Mouse (Mus musculus) retina, postnatal 1 day (tissue): ENCODE results near the gene Zdhhc9.

Source experiments
- DNase-seq: peaks from one replicate; pipeline ENCODE4 v3.0.0-alpha.2; 2012

Zdhhc9 gene

DNA sequence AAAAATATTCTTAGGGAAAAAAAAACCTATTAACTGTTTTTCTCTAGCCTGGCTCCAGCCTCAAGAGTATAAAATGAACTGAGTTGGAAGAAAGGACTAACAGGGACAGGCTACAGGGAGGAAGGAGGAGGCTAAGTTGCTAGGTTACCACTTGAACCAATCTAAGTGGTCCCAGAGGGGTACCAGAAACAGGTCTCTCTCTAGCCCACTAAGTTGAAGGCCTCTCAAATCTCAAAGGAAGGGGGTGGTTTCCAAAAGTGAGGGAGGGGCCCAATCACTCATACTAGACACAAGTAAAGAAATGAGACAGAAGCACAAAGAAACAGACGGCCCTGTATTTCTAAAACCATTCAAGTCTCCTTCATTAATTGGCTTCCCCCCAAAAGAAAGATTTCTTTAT, 38.8 kb downstream of the Zdhhc9 start:
- peak; percentile 2 for DNase-seq

DNA sequence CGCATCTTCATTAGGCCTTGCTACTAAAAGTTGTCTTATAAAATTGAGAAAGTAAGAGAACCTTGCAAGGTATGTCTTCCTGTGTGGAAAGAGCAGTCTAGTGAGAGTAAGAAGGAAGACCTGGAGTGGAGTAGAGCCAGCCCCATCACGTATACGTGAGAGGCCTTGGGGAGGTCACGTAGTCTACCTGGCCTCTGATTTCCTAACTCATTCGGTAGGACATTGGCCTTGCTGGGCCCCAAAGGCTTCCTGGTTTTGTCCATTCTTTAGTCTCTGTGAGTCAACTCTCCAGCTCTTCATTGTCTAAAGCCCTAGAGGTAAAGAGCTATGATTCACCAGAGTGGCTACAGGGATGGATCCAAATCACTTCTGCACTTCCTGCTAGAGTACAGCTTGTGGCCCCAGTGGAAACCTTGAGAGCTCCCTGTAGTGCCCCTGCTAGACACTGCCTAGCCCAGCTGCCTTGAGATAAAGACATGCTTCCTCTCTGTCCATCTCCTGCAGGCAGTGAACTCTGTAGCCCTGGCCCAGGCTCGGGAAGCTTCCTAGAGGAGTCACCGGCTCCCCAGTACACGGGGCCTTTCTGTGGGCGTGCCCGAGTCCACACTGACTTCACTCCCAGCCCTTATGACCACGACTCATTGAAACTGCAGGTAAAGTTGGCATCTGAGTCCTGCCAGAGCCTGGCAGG, 50.3 kb downstream of the Zdhhc9 start:
- no peak for DNase-seq

DNA sequence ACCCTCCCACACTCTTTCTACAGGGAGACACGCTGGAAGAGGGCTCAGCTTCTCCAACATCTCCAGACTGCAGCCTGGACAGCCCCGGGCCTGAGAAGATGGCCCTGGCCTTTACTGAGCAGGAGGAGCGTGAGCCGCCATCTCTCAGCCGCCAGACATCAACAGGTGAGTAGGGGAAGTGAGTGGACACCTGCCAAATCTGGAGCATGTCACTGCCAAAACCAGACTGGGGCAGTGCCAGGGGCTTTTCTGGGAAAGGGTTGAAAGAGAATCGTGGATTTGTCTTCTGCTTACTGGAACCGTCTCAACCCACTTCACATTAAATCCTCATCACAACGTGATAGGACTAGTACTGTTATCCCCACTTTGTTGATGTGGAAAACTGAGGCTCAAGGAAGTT, 51.3 kb downstream of the Zdhhc9 start:
- DNase-seq: no peak

DNA sequence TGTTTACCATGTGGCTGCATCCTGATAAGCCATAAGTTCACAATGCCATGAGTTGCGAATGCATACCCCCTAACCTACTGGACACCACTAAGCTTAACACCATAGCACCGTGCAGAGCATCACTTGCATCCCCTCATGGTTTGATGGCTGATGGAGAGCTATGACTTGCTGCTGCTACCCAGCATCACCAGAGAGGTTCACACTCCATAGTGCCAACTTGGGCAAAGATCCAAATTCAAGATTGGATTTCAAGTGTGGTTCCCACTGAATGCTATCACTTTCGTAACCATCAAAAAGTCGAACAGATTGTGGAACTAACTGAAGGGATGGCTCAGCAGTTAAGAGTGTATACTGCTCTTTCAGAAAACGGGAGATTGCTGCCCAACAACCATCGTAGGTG, 53.2 kb downstream of the Zdhhc9 start:
- no peak for DNase-seq

DNA sequence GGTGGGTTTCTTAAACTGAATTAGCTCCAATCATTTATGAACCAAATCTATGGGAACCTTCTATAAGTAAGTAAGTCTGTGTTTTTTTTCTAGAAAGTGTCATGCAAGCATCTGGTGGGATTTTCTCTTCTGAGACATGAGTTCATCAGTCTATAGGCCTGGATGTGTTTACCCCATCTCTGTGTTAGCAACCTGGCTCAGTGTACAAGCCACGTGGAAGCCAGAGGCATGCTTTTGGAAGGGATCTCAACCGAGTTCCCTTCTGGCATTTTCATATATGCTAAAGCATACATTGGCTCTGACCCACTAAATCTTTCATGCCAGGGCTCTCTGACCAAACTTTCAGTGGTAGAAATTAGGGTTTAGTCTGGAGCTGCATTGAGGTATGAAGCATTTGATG, 54.7 kb downstream of the Zdhhc9 start:
- DNase-seq: no peak

DNA sequence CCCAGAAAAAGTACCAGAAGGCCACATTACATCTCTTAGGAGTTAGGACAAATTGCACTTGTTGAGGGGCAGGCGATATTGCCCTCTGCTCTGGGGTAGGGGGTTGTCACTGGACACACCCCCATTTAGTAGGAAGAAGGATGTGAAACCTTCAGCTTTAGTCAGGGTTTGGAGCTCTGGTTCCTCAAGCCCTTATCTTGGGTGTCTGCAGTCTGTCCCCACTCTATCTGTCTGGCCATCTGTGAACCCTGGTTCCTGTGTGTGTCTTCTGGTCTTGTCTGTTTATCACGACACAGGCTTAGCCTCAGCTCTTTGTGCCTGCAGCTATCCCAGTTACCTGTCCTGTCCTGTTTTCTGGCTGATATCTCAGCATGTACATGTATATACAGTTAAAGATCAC, 55.3 kb downstream of the Zdhhc9 start:
- DNase-seq: no peak

DNA sequence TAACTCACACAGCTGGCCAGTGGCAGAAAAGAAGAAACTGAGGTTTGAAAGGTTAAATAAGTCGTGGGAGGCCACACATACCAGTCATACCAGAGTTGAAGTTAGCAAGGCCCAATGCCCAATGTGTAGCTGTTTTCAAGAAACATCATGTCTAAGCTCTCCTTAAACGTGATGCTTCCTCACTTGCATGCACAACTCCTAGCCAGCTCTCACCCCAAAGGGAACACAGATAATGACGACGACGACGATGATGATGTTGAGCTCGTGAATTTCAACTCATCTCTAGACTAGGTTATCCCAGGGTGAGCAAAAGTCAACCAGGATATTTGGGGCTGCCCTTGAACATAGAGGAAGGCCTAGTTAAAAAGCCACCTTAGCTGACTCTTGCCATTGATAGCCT, 56.6 kb downstream of the Zdhhc9 start:
- DNase-seq: no peak

DNA sequence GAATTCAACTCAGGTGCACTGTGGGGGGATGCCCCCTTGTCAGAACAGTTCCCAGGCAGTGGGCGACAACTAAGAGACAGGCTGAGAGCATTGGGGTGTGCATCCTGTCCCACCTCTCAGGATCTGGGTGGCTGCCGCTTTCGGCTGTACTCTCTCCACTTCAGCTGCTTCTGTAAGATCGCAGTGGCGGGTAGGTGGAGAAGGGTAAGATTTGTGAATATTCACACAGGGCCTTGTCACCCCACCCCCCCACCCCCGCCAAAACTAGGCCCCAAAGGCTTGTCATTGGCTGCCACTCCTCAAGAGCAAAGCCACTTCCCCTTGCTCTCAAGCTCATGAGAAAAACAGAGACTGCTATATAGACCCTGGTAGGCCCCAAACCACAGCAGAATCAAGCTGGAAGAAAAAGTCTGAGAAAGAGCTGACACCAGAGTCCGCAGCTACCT, 60.9 kb downstream of the Zdhhc9 start:
- no peak for DNase-seq

DNA sequence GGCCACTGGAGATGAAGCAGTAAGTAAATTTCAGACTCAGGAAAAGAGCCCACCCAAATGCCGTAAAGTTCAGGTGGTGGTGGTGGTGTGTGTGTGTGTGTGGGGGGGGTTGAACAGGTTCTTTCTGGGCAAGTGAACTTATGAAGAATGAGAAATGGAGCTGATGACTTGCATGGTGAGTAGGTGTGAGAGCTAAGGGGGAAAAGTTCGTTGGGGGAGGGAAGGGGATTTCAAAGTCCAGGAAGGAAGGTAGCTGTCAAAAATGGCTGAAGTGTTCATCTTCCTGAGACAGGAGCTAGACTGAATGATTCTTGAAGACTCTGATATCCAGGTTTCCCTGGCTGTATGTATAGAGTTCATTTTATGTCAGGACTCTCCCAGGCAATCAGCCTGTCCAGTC, 61.5 kb downstream of the Zdhhc9 start:
- DNase-seq: no peak

DNA sequence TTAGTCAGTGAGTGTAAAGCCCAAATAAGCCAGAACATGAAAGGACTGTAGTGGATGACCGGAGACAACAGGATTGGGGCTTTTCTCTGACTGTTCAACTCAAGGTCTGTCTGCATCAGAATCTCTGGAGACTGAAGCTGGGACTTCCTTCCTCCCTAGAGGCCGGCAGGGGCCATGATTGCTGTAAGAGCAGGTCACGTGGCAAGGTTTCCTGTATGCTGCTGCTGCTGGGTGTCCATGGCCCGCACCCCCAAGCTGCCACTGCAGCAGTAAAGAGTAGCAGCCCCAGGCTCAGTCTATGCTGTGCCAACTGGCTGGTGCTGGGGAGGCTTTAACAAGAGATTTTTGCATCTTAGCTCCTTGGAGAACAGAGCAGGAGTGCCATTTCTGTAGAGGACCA, 62.4 kb downstream of the Zdhhc9 start, which contains the start of gene Sash3:
Sash3 (plus strand) TSS at position 175 of the 400 bp plus-strand sequence.
- no peak for DNase-seq

DNA sequence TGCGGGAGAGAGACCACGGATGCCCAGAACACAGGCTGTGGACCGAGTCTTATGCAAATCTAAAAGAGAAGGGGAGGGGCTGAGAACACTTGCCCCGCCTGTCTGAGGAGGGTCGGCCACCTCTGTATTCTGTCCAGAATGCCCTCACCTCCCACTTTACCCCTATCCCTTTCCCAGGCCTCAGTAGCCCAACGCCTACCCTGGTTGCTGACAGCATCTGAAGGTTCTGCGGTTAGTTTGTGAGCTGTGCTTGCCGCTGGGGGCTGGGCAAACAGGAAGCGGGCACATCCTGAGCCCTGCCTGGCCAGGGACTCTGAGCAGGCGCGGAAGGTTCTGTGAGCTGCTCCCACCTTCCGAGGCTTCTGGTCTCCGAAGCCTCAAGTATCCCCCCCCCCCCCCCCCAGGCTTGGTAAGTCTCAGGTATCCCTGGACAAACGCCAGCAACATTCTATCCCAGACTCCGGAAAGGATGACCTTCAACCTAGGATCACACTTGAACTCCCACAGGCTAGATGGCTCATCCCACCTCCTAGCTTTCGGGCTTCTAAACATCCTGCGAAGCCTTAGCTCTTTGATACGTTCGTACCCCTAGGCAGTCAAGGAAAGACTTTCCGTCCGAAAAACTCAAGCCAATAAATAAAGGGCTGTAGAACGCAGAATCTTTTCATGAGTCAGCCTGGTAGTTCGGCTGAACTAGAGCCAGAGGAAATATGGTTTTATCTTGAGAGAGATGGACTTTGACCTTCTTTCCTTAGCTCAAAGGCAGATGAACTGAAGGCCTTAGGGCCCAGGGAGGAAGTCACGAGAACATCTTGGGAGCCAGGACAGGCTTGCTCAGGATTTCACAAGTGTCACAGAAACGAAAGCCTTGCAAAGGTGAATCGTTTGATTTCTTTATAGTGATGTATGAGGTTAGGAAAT, 65.0 kb downstream of the Zdhhc9 start:
- DNase-seq: peak; percentile 9

DNA sequence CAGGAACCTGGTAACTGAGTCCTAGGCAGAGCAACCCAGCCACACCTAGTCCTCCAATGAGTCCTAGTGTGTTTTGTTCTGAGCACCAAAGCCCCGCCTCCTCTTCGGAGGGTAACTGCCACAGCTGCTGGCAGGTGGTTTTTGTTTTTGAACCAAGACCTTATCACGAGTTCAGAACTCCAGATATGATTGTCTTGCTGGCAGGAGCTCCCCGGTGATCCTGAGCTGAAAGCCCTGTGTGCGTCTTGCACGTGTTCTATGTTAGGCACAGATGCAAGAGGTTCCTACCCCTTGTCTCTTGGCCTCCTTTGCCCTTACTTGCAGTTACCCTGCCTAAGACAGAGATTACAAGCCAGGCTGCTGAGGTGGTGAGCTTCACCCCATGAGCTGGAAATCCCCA, 67.2 kb downstream of the Zdhhc9 start:
- no peak for DNase-seq

DNA sequence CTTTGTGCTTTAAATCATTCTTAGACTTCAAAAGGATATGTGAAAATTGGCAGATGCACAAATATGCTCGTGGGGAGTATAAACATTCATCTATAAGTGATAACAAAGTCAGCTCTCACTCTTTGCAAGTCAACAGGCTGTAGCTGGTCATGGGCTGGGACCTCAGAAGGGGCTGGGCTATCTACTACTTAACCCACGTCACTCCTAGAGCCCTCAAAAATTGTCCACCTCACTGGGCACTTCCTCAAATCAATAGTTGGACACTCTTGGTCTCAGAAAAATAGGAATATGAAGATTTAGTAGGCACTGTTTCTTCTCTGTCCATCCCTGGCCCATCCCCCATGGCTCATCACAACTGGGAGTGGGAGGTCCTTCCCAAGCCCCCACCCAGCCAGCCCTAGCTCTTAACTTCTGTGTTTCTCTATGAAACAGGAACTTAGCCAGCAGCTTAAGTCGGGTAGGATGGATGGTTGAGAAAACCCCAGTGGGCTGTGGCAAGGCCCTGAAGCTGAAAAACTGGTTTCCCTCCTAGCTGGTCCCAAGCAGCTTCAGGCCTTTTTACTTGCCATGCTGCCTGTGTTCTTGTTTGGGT, 68.3 kb downstream of the Zdhhc9 start:
- DNase-seq: no peak

DNA sequence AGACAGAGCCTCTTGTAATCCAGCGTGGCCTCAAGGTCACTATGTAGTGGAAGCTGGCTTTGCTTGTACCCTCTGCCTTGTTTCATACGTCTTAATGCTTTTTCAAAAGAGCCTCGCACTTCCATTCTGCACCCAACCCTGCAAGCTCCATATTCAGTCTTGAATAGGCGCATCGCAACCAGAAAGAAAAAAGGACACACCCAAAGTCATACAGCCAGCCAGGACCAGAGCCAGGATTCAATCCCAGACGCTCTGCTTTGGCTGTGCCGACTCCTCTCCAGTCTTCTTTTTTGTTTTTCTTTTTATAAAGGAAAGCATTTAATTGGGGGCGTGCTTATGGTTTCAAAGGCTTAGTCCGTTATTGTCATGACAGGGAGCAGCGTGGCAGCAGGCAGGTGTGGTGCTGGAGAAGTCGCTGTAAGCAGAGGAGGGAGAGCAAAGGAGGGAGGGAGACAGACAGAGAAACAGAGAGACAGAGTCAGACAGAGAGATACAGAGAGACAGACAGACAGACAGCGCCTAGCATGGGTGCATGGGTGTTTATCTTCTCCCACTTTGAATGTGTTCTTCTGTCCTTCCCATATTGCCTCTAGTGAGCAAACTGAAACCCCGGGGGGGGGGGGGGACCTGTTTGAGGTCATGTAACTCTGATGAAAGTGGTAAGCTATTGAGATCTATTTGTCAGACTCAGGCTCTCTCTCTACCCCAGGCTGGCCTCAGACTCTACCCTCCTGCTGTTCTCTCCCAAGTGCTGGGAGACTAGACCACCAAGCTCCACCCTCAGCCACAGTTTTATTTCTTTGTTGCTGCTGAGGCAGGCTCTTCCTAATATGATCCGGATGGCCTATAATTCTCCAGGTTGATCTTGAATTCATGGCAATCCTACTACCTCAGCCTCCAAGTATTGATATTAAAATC, 69.1 kb downstream of the Zdhhc9 start:
- peak; percentile 4 for DNase-seq

DNA sequence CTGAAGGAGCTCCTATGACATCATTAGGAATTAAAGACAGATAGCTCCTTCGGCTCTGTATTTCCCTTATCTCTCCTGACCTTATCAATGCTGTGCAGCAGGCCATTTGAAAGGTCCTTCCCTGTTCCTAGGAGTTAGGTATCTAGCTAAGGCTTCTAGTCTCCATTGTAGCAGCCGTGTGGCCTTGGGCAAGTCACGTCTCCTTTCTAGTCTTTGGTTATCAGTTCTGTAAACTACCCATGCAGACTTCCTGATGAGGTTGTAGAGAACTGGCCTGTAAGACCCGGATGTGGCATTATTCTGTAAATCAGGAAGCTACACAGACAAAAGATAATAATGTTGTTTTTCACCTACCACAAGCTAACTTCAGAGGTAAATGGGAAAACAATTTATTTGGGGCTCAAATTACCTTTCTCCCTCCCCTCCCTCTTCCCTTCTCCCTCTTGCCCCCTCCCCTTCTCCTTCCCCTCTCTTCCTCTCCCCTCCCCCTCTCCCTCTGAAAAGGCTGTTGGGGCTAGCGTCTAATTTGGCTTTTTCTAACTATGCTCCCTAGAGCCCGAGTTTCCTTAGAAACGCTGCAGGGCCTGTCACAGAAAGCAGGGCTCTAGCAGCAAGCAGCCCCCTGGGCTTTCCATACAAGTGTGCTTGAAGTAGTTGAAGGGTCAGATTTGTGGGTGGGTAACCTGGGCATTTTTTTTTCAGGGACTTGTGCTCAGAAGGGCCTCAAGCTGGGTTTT, 70.0 kb downstream of the Zdhhc9 start:
- DNase-seq: peak; percentile 24

DNA sequence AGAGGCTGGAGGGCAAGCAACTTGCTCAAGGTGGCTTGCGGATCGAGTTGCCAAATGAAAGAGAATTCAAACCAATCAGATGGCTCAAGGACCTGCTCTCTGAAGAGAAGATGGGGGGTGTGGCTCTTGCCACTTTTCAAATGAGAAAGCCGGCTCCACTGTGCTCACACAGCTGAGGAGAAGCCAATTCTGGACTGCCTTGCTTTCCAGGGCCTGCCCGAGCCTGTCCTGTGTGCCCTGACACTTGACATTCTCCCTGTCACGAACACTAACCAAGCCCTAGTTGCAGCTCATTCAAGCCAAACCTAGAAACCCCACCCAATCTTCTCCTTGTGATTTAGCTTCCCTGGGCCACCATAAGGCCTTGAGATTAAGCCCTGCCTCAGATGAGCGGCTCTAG, 70.7 kb downstream of the Zdhhc9 start:
- DNase-seq: no peak

DNA sequence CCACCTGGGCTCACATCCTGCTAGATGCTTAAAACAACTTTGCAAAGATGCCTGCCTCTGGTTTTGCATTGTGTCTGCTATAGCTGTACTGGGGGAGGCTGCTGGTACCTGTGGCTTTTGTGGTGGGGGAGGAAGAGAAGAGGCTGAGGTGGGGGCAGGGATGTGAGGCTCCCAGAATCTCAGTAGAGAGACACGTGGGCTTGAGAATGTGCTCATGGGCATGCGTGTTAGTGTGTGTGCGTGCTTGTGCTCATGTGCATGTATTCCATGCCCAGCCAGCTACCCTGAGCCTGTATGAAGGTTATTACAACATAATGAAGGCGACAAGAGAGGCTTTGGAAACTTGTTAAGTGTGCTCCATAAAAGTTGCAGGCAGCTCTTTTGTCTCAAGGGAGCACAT, 71.7 kb downstream of the Zdhhc9 start:
- DNase-seq: no peak

DNA sequence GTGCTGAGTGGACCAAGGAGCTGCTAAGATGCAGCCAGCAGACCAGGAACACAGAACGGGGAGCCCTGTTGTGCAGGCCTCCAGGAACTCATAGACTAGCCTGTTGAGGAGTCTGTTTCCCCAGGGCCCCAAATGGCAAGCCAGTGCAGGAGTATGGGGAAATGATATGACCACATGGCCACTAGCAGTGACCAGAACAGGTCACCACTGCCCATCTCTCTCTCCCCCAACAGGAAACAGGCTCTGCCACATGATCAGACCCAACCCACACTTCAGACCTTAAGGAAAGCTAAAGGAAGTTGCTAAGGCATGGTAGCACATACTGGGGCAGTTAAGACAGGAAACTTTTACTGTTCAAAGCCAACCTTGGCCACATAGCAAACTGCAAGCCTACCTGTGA, 79.5 kb downstream of the Zdhhc9 start:
- no peak for DNase-seq

DNA sequence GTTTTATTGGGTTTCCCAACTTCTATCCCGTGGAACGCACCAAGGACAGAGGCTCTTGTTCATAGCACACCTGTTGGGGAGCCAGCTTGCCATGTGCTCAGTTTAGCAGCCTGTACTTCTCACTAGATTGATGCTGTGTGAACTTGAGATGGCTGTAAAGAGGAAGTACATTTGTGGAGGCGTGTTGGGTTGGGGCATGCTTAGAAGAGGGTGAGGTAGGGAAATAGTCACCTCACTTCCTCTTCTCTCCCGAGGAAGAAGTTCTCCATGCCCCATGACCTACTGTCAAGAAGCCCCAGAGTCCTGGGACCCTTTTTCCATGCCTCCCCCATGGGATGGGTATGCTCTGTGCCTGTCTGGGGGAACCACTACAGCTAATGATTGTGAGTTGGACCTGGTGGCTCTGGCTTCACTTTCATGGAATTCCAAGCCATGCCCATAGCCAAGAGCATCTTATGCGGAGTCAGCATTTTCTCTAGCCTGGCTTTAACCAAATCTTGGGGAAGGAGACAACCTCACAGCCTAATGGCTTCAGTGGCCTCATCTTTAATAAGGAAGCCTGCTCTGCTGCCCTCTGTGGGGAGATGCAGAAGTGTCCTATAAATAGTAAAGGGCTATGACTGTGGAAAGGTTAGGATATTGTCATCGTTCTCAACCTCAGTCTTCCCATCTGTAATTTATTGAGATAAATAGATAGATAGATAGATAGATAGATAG, 81.0 kb downstream of the Zdhhc9 start:
- no peak for DNase-seq

DNA sequence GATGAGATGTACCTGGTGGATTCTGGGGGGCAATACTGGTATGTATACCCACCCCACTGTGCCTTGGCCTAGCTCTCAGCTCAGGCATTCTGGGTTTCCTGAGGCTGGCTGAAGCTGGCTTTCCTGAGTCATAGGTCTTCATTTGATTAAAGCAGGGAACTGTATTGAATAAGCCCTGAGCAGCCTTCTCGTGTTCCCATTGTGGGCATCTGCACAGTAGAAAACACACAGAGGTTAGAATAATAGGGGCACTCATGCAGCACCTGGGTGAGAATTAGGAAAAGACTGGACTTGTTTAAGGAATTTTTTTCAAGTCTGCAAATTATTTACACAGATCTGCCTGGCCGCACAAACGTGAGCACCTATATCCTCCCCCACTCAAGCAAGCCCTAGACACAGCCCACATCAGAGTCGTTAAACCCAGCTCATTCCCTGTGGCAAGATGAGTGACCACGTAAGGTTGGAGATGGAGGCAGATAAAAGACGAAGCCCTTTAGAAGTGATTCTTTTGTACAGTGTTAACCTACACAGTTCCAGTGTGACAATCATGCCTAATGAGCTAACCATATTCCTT, 81.7 kb downstream of the Zdhhc9 start:
- no peak for DNase-seq
